Mouse (Mus musculus) mature B cell (primary cell): Measurements from ENCODE around the gene Abcc9.

Experiments used
- in situ Hi-C: fragments of 300-500 bp; cut with MboI; formaldehyde crosslinking; loops from 2 replicates; pipeline ENCODE4 v1.14.3; 2019

Abcc9 gene

DNA sequence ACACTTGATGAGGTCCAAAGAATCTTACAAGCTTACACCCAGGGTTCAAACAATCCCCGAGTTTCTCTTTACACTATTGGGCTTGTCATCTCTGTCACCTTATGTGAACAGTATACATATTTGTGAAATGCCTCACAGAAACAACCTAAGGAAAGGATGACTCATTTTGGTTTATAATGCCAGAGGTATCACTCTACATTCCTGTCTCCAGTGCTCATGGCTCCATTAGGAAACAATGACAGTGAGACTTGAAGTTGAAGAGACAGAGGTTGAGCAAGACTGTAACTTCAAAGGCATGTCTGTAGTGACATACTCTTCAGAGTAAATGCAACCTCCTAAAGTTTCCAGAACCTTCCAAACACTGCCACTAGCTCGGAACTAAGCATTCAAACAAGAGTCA lies 153.7 kb downstream of the Abcc9 start:
- in situ Hi-C loops: no loop called here

DNA sequence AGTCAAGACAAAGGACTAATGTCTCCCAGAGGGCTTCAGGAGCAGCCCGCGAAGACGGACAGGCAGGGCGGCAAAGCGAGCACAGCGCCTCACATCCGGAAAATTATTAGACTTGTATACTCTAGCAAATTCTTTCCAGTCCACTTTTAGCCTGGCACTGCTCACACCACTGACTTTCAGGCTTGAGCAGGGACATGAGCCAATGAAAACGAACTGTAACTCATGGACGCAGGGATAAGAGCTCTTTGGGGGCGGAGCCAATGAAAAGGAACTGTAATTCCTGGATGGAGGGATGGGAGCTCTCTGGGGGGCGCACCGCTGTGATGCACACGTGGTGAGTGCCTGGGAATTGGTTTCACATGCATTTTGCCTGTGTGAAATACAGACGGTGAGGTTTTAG lies 157.0 kb downstream of the Abcc9 start:
- in situ Hi-C loops: no loop called here

DNA sequence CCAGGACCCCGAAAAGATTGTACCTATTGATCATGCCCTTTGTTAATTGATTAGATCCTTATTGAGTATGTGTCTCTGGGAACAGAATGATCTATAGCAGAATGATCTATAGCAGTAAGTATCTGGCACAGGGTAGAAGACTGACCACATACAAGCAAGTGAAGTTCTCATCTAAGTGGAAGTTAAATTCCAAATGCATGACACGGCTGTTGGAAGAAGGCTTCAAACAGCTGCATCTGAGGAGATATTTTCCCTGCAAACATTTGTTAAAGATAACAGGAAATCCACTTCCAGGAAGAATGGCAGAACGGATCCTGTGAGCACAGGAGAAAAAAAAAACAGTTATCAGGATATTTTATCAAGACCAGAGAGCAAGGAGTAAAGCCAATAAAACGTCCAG lies 158.5 kb downstream of the Abcc9 start:
- in situ Hi-C loops: no loop called here

DNA sequence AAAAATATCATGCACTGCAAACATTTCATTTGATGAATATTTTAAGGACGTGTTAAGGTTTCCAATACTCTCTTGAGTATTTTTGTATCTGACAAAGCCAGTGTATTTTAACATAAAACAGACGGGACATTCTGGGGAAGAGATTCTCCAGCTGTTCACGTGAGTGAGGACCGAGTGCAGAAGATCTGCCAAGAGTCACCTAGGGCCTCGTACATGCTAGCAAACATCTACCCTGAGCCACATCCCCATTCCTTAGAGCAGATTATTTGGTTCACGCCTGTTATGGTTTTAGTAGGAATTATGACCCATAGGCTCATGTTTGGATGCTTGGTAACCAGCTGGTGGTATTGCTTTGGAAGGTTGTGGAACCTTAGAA lies 159.3 kb downstream of the Abcc9 start:
- in situ Hi-C loops: no loop called here

- in situ Hi-C loops: no loop called here
These were observed 159.9 kb downstream of the Abcc9 start for GRCm38 (mm10) chr6:142542082-142542799.

- in situ Hi-C loops: no loop called here
These were observed 161.5 kb downstream of the Abcc9 start for GRCm38 (mm10) chr6:142540561-142541160.

DNA sequence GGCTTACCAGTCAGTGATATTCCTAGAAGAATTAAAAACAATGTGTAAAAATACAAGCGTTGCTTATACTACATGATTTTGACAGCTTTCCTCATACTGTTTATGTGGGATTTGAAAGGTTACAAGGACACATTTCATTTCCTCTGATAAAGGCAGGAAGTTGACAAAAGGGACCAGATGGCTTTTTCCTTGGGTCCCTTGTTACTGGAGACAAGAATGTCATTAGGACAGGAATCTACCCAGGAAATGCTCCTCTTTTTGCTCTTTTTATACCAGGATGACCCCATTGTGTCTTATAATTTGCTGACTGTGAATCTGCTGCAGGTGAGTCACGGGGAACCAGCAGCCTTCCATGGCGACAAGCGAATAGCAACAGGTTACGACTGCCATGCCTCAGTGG lies 162.0 kb downstream of the Abcc9 start:
- in situ Hi-C loops: no loop called here

DNA sequence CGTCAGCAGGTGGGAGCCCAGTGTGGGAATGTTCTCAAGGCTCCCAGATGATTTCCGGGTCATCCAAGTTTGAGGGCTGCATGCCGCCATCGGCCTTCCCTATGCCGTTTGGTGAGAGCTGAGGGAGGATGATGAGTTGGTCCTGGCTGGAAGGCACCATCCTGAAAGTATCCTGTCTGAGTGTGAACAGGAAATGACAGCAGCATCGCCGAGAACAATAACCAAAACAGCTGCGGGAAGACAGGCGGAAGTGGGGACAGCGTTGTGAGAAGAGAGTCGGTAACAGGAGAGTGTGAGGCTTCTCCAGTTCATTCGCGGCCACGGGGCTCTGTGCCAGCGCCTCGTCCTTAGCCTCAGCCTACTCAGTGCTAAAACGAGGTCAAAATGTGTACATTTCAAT lies 163.6 kb downstream of the Abcc9 start:
- in situ Hi-C loops: no loop called here
